Mouse (Mus musculus): ENCODE measurements around the gene Tm6sf1. TPM values are rescaled to one million over a fixed set of nuclear protein-coding genes. Genes with fewer than 3 reads are reported as not detected.

Gene Tm6sf1
- total and polyA plus RNA-seq, 3 experiments: 0.28 to 0.93 (median 0.57) TPM

GRCm38 (mm10) chr7:81861461-81861860 is 2.7 kb downstream of the Tm6sf1 start:
- Histone ChIP-seq H3K27ac (ENCODE audit: insufficient read depth, low read depth) (no peak overlapping the region), H3K9ac (ENCODE audit: insufficient read depth, low read depth) (no peak overlapping the region), H3K36me3 (replicated peaks in 1 of 2; ENCODE audit: control insufficient read depth in 1 of 2, insufficient read depth in 1 of 2, low read length in 1 of 2) (no peaks in the 10 kb centered on the region), H3K4me2 (ENCODE audit: insufficient read depth, low read depth, poor library complexity, severe bottlenecking) (no peak overlapping the region), H3K79me2 (replicated peaks; ENCODE audit: control insufficient read depth, extremely low read depth, insufficient read depth, poor library complexity, severe bottlenecking) (no peaks in the 10 kb centered on the region), H3K4me3 (replicated peaks in 1 of 3; ENCODE audit: low read depth in 2 of 3, low read length in 2 of 3, poor library complexity in 1 of 3) (no peak overlapping the region), H3K4me1 (ENCODE audit: control insufficient read depth in 1 of 2, insufficient read depth in 2 of 2) (peaks cover 19 to 57% of the 10 kb centered on the region in 2 experiments), H3K9me3 (replicated peaks; ENCODE audit: low read length) (no peaks in the 10 kb centered on the region), H3K27me3 (replicated peaks) (peaks cover 14% of the 10 kb centered on the region)
- DNase-seq (ENCODE audit: extremely low read depth): no peak
- in situ Hi-C loops (cut with MboI; ENCODE audit: low pct_ligation_motif_present, low pct_unique_long_range_greater_than_20kb, low sequenced_read_pairs) (no loop called here), dilution Hi-C loops (cut with MboI; ENCODE audit: extremely low pct_ligation_motif_present, extremely low pct_unique_long_range_greater_than_20kb, low sequenced_read_pairs) (no loop called here)
- TF ChIP-seq ZKSCAN1 (IDR thresholded peaks at IDR 0.05; ENCODE audit: borderline replicate concordance, low read depth, low read length) (no peak), JUND (conservative IDR thresholded peaks at IDR 0.05; ENCODE audit: low read depth, low read length) (no peak), BHLHE40 (IDR thresholded peaks at IDR 0.05; ENCODE audit: low read depth, low read length) (no peak), TBP (conservative IDR thresholded peaks at IDR 0.05; ENCODE audit: low read depth, low read length) (no peak), EP300 (IDR thresholded peaks at IDR 0.05; ENCODE audit: low read length) (no peak), JUN (IDR thresholded peaks at IDR 0.05; ENCODE audit: insufficient read depth, low read depth, low read length) (no peak)

GRCm38 (mm10) chr7:81861921-81862320 is 3.1 kb downstream of the Tm6sf1 start:
- H3K4me1 ChIP-seq (ENCODE audit: control insufficient read depth in 1 of 2, insufficient read depth in 2 of 2): peaks cover 18 to 56% of the 10 kb centered on the region in 2 experiments
- no peak overlapping the region for H3K4me3 ChIP-seq (replicated peaks in 1 of 3; ENCODE audit: low read depth in 2 of 3, low read length in 2 of 3, poor library complexity in 1 of 3)
- H3K9ac ChIP-seq (ENCODE audit: insufficient read depth, low read depth): no peak overlapping the region
- H3K4me2 ChIP-seq (ENCODE audit: insufficient read depth, low read depth, poor library complexity, severe bottlenecking): no peak overlapping the region
- no peak overlapping the region for H3K27ac ChIP-seq (ENCODE audit: insufficient read depth, low read depth)
- H3K79me2 ChIP-seq (replicated peaks; ENCODE audit: control insufficient read depth, extremely low read depth, insufficient read depth, poor library complexity, severe bottlenecking): no peaks in the 10 kb centered on the region
- no peak for DNase-seq (ENCODE audit: extremely low read depth)
- no peaks in the 10 kb centered on the region for H3K9me3 ChIP-seq (replicated peaks; ENCODE audit: low read length)
- dilution Hi-C loops (cut with MboI; ENCODE audit: extremely low pct_ligation_motif_present, extremely low pct_unique_long_range_greater_than_20kb, low sequenced_read_pairs): no loop called here
- no peaks in the 10 kb centered on the region for H3K36me3 ChIP-seq (replicated peaks in 1 of 2; ENCODE audit: control insufficient read depth in 1 of 2, insufficient read depth in 1 of 2, low read length in 1 of 2)
- TF ChIP-seq CHD1 (IDR thresholded peaks at IDR 0.05; ENCODE audit: low read depth, low read length) (no peak), ZKSCAN1 (IDR thresholded peaks at IDR 0.05; ENCODE audit: borderline replicate concordance, low read depth, low read length) (no peak), JUND (conservative IDR thresholded peaks at IDR 0.05; ENCODE audit: low read depth, low read length) (no peak), ELF1 (IDR thresholded peaks at IDR 0.05; ENCODE audit: low read depth, low read length) (no peak), RAD21 (IDR thresholded peaks at IDR 0.05; ENCODE audit: low read depth, low read length) (no peak), SIN3A (IDR thresholded peaks at IDR 0.05; ENCODE audit: low read length) (no peak), E2F4 (IDR thresholded peaks at IDR 0.05; ENCODE audit: insufficient replicate concordance, low read depth, low read length) (no peak), POLR2A (IDR thresholded peaks at IDR 0.05; ENCODE audit: low read depth, low read length) (no peak), USF1 (IDR thresholded peaks at IDR 0.05; ENCODE audit: low read depth, low read length) (no peak), POLR2AphosphoS2 (IDR thresholded peaks at IDR 0.05; ENCODE audit: low read depth, low read length) (no peak), SMC3 (IDR thresholded peaks at IDR 0.05; ENCODE audit: low read depth, low read length) (no peak), MAX (IDR thresholded peaks at IDR 0.05; ENCODE audit: low read length) (no peak)
- in situ Hi-C loops (cut with MboI; ENCODE audit: low pct_ligation_motif_present, low pct_unique_long_range_greater_than_20kb, low sequenced_read_pairs): no loop called here
- peaks cover 14% of the 10 kb centered on the region for H3K27me3 ChIP-seq (replicated peaks)

All from CH12.LX (cell line).